Mouse (Mus musculus) embryo, embryonic 10.5 days (tissue): ENCODE data around the gene Paqr7.
"Not testable (repeated sequence)": the region's sequence is repeated elsewhere in the genome, so short reads cannot be mapped to it uniquely, and the experiment has no call there.

Experiments used
- DNase-seq: peaks from one replicate; pipeline ENCODE4 v3.0.0-alpha.2; 2015; ENCODE audit warnings: low spot score

The Paqr7 gene

GRCm38 (mm10) chr4:134473764-134474163 is 22.7 kb upstream of the Paqr7 start:
- DNase-seq = no peak

- no peak for DNase-seq
Measured at GRCm38 (mm10) chr4:134474240-134474639, 22.3 kb upstream of the Paqr7 start.

- no peak for DNase-seq
Measured at GRCm38 (mm10) chr4:134476899-134477298, 19.6 kb upstream of the Paqr7 start.

GRCm38 (mm10) chr4:134478031-134478430 is 18.5 kb upstream of the Paqr7 start:
- DNase-seq = peak; percentile 85

- DNase-seq = no peak
Measured at GRCm38 (mm10) chr4:134479839-134480238, 16.7 kb upstream of the Paqr7 start.

GRCm38 (mm10) chr4:134480864-134481263 is 15.6 kb upstream of the Paqr7 start:
- peak; percentile 84 for DNase-seq

GRCm38 (mm10) chr4:134481270-134481669 is 15.2 kb upstream of the Paqr7 start:
- DNase-seq = no peak

- DNase-seq = no peak
Measured at GRCm38 (mm10) chr4:134482442-134482841, 14.1 kb upstream of the Paqr7 start.

GRCm38 (mm10) chr4:134483078-134483688 is 13.3 kb upstream of the Paqr7 start:
- DNase-seq = no peak

GRCm38 (mm10) chr4:134483696-134484095 is 12.8 kb upstream of the Paqr7 start:
- no peak for DNase-seq

GRCm38 (mm10) chr4:134484231-134484630 is 12.3 kb upstream of the Paqr7 start:
- DNase-seq = no peak

- no peak for DNase-seq
Measured at GRCm38 (mm10) chr4:134485151-134485900, 11.2 kb upstream of the Paqr7 start.

- DNase-seq = no peak
Measured at GRCm38 (mm10) chr4:134488211-134488610, 8.3 kb upstream of the Paqr7 start.

- no peak for DNase-seq
Measured at GRCm38 (mm10) chr4:134489986-134490665, 6.4 kb upstream of the Paqr7 start.

- DNase-seq = no peak
Measured at GRCm38 (mm10) chr4:134491716-134492115, 4.8 kb upstream of the Paqr7 start.

GRCm38 (mm10) chr4:134494161-134494560 is 2.3 kb upstream of the Paqr7 start:
- DNase-seq = not testable (repeated sequence)

- peak; percentile 26 for DNase-seq
Measured at GRCm38 (mm10) chr4:134494780-134495545, 1.5 kb upstream of the Paqr7 start.

GRCm38 (mm10) chr4:134495546-134495923 is 962 bp upstream of the Paqr7 start:
- no peak for DNase-seq

GRCm38 (mm10) chr4:134497223-134497622 is 726 bp downstream of the Paqr7 start:
- DNase-seq = no peak

GRCm38 (mm10) chr4:134497986-134498731 is 1.7 kb downstream of the Paqr7 start:
- no peak for DNase-seq

- DNase-seq = not testable (repeated sequence)
Measured at GRCm38 (mm10) chr4:134498983-134499382, 2.5 kb downstream of the Paqr7 start.

GRCm38 (mm10) chr4:134501095-134501494 is 4.6 kb downstream of the Paqr7 start:
- no peak for DNase-seq
